Mouse (Mus musculus) thymus, adult 2 months (tissue): ENCODE measurements around the gene Mylk. TPM values are rescaled to one million over a fixed set of nuclear protein-coding genes. Genes with fewer than 3 reads are reported as not detected.
"Not testable (repeated sequence)": the region's sequence is repeated elsewhere in the genome, so short reads cannot be mapped to it uniquely, and the experiment has no call there.

Experiments used
- DNase-seq: peaks from one replicate; pipeline ENCODE4 v3.0.0; 2021
- H3K27ac ChIP-seq: fragments of 200-500 bp; 2 replicates; pipeline ENCODE4 v1.5.1; 2012; ENCODE audit warnings: low read length, control low read depth; ENCODE audit not compliant: control insufficient read depth, insufficient read depth
- H3K27me3 ChIP-seq: fragments of 200-500 bp; 2 replicates; pipeline ENCODE4 v1.6.1; 2012; ENCODE audit warnings: mild to moderate bottlenecking, low read length, moderate library complexity, mixed read lengths; ENCODE audit not compliant: control insufficient read depth, insufficient read depth
- H3K36me3 ChIP-seq: fragments of 200-500 bp; 2 replicates; pipeline ENCODE4 v1.6.1; 2012; ENCODE audit warnings: mild to moderate bottlenecking, low read length, moderate library complexity; ENCODE audit not compliant: control insufficient read depth, insufficient read depth
- H3K4me1 ChIP-seq: fragments of 200-500 bp; replicated peaks from 2 replicates; pipeline ENCODE4 v1.6.1; 2012; ENCODE audit warnings: low read length; ENCODE audit not compliant: control insufficient read depth, insufficient read depth
- H3K4me3 ChIP-seq: fragments of 200-500 bp; 2 replicates; pipeline ENCODE4 v1.5.1; 2012; ENCODE audit warnings: mild to moderate bottlenecking, low read length, control low read depth, moderate library complexity; ENCODE audit not compliant: control insufficient read depth, insufficient read depth
- CTCF ChIP-seq: fragments of 200-500 bp; IDR thresholded peaks from 2 replicates; pipeline ENCODE4 v1.5.1; 2012; ENCODE audit warnings: mild to moderate bottlenecking, control low read depth, low read length, moderate library complexity, borderline replicate concordance; ENCODE audit not compliant: control insufficient read depth, poor library complexity, insufficient read depth; ENCODE audit errors: extremely low read depth
- POLR2A ChIP-seq: fragments of 200-500 bp; IDR thresholded peaks from 2 replicates; pipeline ENCODE4 v1.6.1; 2012; ENCODE audit warnings: mild to moderate bottlenecking, low read length, control low read depth, moderate library complexity; ENCODE audit not compliant: control insufficient read depth, poor library complexity, insufficient read depth; ENCODE audit errors: extremely low read depth
- WGBS: fragments of 180-500 bp; shearing (Covaris S2); methylation state at CpG from one replicate; pipeline ENCODE4 v1.1.7; 2018; 5-methylcytosine and 5-hydroxymethylcytosine counted together
- polyA plus RNA-seq: library from polyadenylated mRNA; depleted of rRNA; stranded (reverse); fragments of >200 nt; gene quantifications from 2 replicates; pipeline ENCODE4 v1.2.3, GENCODE M21; 2012

Mylk gene
- polyA plus RNA-seq, 1 experiment = 7.2 TPM

DNA sequence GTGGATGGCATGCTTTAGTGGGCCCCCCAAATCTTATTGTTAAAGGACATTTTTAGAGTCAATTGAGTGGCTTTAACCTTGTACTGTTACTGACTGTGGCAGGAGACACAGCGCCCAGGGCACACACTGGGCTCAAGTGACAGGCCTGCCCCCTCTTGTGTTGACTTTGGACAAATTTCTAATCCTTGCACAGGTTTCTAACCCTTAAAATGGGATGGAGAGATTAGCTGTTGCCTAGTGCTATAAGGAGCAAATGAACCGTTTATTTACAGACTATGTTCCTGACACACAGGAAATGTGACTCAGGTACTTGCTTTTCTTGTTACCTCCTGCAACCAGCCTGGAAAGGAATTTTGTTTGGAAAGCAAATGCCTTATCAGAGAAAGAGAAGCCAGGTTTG, 67.2 kb downstream of the Mylk start:
- Histone ChIP-seq H3K36me3 (no peaks in the 10 kb centered on the region), H3K4me3 (no peak overlapping the region), H3K27me3 (no peaks in the 10 kb centered on the region), H3K4me1 (no peaks in the 10 kb centered on the region), H3K27ac (no peak overlapping the region)
- 79% methylated on average over 2 of the region's 2 CpGs for WGBS
- TF ChIP-seq CTCF = no peak
- no peak for TF ChIP-seq POLR2A
- no peak for DNase-seq

DNA sequence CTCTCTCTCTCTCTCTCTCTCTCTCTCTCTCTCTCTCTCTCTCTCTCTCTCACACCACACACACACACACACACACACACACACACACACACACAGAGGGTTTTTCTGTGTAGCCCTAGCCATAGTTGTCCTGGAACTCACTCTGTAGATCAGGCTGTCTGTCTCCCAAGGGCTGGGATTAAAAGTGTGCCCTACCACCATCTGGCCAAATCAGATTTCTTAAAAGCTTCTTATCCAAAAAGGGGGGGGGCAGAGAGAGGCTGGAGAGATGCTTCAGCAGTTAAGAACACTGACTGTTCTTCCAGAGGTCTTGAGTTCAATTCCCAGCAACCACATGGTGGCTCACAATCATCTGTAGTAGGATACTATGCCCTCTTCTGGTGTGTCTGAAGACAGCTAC, 68.2 kb downstream of the Mylk start:
- not testable (repeated sequence) for H3K27ac ChIP-seq, DNase-seq, H3K27me3 ChIP-seq, H3K4me3 ChIP-seq, H3K36me3 ChIP-seq, H3K4me1 ChIP-seq

DNA sequence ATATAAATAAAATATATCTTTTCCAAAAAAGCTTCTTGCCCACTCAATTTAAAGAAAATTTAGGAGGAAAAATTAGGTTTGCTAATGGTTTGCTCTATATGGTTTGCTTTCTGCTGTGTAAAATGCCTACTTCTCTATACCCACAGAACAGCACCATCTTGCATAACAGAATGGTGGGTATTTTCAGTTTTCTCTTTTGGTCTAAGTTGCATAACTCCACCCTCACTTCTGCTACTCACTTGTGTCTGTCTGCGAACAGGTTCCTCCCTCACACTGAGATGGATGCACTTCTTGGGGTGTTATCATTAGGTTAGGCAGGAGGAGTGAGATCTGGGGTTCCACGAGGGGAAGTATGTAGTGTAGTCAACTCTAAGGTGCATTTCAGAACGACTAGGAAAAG, 68.6 kb downstream of the Mylk start:
- no peaks in the 10 kb centered on the region for H3K36me3 ChIP-seq
- no peaks in the 10 kb centered on the region for H3K27me3 ChIP-seq
- no peaks in the 10 kb centered on the region for H3K4me1 ChIP-seq
- WGBS = 68% methylated on average over 3 of the region's 3 CpGs
- DNase-seq = no peak
- no peak overlapping the region for H3K4me3 ChIP-seq
- no peak overlapping the region for H3K27ac ChIP-seq
- TF ChIP-seq POLR2A = no peak
- no peak for TF ChIP-seq CTCF

DNA sequence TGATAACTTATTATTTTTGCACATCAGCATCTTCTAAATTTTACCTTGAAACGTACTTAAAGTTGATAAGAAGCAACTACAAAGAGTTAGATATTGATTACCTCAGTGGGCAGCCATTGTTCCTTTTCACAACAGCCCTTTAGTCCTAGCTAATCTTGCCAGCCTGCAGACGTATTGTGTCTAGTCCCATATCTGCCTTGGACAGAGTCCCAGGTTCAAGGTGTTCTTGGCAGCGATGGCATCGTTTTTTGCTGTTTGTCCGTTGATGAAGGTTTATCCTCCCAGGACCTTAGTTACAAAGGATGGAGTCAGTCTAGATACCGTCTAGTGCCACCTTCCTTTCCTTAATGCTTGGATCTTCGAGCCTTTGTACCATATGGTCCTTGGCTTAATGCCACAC, 69.6 kb downstream of the Mylk start:
- 92% methylated on average over 7 of the region's 7 CpGs for WGBS
- no peaks in the 10 kb centered on the region for H3K4me1 ChIP-seq
- no peaks in the 10 kb centered on the region for H3K36me3 ChIP-seq
- TF ChIP-seq CTCF = no peak
- TF ChIP-seq POLR2A = no peak
- H3K27ac ChIP-seq = no peak overlapping the region
- no peak for DNase-seq
- no peak overlapping the region for H3K4me3 ChIP-seq
- no peaks in the 10 kb centered on the region for H3K27me3 ChIP-seq

DNA sequence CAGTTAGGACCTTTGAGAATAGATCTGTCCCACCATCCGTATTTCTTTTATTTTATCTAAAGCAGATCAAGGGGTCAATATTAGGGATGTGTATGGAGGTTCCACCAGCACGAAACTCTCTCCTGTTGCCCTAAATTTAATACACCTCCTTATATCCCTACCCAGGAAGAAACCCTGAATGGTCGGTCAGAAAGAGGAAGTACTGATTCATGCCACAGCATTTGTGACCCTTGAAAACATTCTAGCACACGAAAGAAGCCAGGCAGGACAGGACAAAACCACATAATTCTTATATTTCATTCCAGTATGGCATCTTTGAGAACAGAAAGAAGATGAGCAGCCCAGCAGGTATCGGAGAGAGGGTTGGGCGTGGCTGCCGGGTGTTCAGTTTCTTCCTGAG, 71.5 kb downstream of the Mylk start:
- H3K4me1 ChIP-seq = no peaks in the 10 kb centered on the region
- H3K27ac ChIP-seq = no peak overlapping the region
- no peak for DNase-seq
- TF ChIP-seq CTCF = no peak
- no peak for TF ChIP-seq POLR2A
- no peaks in the 10 kb centered on the region for H3K27me3 ChIP-seq
- WGBS = 50% methylated on average over 7 of the region's 7 CpGs
- H3K36me3 ChIP-seq = no peaks in the 10 kb centered on the region
- no peak overlapping the region for H3K4me3 ChIP-seq

DNA sequence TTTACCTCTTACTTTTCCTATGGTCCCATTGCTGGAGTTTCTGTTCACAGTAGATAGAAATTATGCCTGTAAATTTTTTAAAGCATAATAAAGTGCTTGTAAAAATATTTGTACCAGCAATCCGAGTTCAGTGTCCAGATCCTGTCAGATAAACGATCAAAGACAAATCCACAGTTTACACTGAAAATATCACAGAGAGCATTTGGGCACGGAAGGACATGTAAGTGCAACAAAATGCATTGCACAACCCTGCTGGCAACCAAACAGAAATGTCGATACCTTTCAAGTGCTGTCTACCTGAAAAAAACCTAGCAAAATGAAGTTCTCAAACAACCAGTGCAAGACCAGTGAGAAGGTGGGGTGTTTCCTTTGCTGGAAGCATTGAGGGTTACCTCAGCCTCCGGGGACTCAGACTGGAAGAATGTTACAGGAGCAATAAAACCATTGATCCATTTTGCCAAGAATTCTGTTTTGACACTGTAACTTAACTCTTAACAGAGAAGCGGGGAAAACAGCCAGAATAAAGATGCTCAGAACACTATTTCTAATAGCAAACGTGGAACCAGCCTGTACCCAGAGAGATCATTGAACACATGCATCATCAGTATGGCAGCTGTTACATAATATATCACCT, 80.2 kb downstream of the Mylk start:
- Histone ChIP-seq H3K27ac (no peak overlapping the region), H3K36me3 (no peaks in the 10 kb centered on the region), H3K4me1 (no peaks in the 10 kb centered on the region), H3K27me3 (no peaks in the 10 kb centered on the region), H3K4me3 (no peak overlapping the region)
- TF ChIP-seq POLR2A = no peak
- TF ChIP-seq CTCF = no peak
- DNase-seq = no peak
- 90% methylated on average over 7 of the region's 7 CpGs for WGBS

DNA sequence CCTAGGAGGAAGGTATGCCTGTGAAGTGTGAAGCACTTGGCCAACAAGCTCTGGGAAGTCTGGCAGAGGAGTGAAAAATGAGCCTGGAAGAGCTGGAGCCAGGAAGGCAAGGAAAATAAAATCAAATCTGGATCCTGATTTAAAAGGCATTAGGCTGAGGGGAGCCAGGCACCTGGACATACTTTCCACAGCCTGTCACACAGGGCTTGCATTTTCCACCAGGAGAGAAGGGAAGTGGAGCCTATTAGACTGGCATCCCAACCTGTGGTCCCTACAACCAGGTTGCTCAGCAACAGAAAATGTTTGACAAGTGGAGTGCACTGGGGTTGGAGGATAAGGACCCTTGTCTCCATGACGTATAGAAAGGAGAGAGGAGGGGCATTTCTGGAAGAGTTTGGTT, 89.5 kb downstream of the Mylk start:
- H3K4me3 ChIP-seq = no peak overlapping the region
- TF ChIP-seq POLR2A (no peak), CTCF (no peak)
- H3K4me1 ChIP-seq = no peaks in the 10 kb centered on the region
- H3K27me3 ChIP-seq = no peaks in the 10 kb centered on the region
- no peak for DNase-seq
- WGBS = 93% methylated on average over 1 of the region's 1 CpGs
- H3K27ac ChIP-seq = no peak overlapping the region
- H3K36me3 ChIP-seq = no peaks in the 10 kb centered on the region
